Mouse (Mus musculus): ENCODE results near the gene Larp4.

Larp4 gene

DNA sequence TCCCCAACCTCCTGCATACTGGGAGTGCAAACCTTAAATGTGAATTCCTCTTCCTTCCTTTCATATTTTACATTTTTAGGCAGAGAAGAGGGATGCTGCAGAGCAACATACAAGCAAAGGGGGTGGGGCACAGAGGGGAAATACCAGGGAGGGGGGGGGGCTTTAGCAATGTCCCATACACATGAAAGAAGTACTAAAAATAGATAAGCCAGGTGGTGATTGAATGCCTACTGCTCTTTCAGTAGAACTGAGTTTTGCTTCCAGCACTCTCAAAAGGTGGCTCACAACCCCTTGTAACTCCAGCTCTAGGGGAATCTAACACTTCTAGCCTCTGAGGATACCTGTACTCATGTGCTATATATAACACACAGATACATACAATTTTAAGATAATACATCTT, 36.3 kb downstream of the Larp4 start:
- DNase-seq: no peak

GRCm38 (mm10) chr15:100018280-100018899, 48.5 kb downstream of the Larp4 start:
- no peak for DNase-seq

- no peak for DNase-seq
Measured at GRCm38 (mm10) chr15:100021175-100021574, 51.3 kb downstream of the Larp4 start.

DNA sequence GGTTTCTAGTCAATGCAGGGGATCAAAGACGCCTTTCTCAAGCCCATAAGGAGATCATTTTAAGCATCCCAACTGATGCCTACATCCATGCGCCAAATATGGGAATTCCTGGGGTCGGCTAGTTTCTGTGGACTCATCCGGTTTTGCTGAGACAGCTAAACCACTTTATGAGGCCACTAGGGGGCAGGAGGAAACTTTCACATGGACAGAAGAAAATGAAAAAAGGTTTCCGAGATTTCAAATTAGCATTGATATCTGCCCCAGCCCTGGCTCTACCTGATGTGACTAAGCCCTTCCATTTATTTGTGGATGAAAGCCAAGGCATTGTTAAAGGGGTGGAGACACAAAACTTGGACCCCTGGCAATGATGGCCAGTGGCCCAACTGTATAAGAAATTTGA, 53.1 kb downstream of the Larp4 start:
- DNase-seq: peak; percentile 74 to 77

GRCm38 (mm10) chr15:100025076-100025834, 55.4 kb downstream of the Larp4 start:
- DNase-seq: no peak

- no peak for DNase-seq
Measured at GRCm38 (mm10) chr15:100028133-100028532, 58.3 kb downstream of the Larp4 start.

DNA sequence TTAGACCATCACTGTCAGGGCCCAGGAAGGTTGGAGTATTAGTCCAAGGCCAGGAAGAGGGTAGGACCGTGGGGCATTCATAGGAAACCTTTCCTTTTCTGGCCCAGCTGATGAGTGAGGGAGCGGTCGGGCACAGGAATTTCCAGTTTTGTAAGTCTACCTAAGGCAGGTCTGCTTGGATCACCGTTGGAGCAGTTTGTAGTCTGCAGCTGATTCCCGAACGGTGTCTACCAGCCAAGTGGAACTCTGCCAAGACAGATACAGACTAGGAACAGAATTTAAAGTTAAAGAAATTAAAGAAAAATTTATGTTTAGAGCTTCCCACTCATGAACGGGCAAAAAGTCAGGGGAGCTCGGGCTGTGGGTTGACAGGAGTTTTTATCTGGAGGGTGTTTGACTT, 59.6 kb downstream of the Larp4 start:
- no peak for DNase-seq

GRCm38 (mm10) chr15:100029900-100030299, 60.0 kb downstream of the Larp4 start:
- no peak for DNase-seq

GRCm38 (mm10) chr15:100032546-100032945, 62.7 kb downstream of the Larp4 start:
- no peak for DNase-seq

DNA sequence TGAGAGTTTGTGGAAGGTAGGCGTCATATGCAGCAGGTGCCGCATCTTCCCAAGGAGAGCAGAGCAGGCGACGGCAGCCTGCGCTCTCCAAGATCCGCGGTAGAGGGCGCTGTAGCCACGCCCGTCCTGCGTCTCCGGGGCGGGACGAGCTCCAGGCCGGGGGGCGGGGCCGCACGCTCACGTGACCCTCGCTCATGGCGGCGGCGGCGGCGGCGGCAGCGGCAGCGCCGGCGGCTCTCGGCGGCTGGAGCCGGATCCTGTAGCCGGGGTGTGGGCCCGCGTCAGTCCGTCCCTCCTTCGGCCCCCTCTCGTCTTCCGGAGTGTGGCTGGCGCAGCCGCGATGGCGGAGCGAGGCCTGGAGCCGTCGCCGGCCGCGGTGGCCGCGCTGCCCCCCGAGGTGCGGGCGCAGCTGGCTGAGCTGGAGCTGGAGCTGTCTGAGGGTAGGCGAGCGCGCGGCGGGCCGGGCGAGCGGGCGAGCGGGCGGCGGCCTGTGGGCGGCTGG, 68.7 kb downstream of the Larp4 start, which contains the start of gene Dip2b:
Dip2b (plus strand) TSS at position 195 of the 502 bp plus-strand sequence.
- DNase-seq: peak; percentile 100

- peak; percentile 65 to 68 for DNase-seq
Measured at GRCm38 (mm10) chr15:100039001-100039701, 69.3 kb downstream of the Larp4 start.

- peak; percentile 44 to 57 for DNase-seq
Measured at GRCm38 (mm10) chr15:100040541-100041266, 70.8 kb downstream of the Larp4 start.

GRCm38 (mm10) chr15:100041267-100042047, 71.6 kb downstream of the Larp4 start:
- peak in 1 of 2 experiments; percentile 41 for DNase-seq

GRCm38 (mm10) chr15:100042048-100042400, 72.2 kb downstream of the Larp4 start:
- DNase-seq: peak in 1 of 2 experiments; percentile 24

- DNase-seq: peak; percentile 37 to 39
Measured at GRCm38 (mm10) chr15:100045576-100045975, 75.7 kb downstream of the Larp4 start.

- no peak for DNase-seq
Measured at GRCm38 (mm10) chr15:100049496-100050087, 79.7 kb downstream of the Larp4 start.

- DNase-seq: no peak
Measured at GRCm38 (mm10) chr15:100050940-100051339, 81.1 kb downstream of the Larp4 start.

DNA sequence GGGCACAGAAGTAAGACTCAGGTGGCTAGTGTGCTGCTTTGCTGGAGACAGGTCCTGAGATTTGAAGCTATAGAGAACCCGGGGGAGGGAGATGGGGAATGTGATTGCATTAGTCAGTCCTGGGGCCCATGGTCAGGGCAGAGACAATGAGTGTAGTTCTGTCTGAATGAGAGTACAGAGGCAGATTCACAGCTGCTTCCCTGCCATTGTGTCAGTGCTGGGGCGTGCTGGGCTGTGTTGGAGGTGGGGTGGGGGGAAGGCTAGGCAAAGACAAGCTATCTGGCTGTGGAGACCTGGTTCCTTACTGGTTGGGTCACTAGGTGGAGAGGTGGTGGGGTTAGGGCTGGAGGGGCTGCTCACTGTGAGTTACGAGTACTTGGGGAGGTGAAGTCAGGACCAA, 82.9 kb downstream of the Larp4 start:
- no peak for DNase-seq

- DNase-seq: no peak
Measured at GRCm38 (mm10) chr15:100056397-100056908, 86.6 kb downstream of the Larp4 start.

DNA sequence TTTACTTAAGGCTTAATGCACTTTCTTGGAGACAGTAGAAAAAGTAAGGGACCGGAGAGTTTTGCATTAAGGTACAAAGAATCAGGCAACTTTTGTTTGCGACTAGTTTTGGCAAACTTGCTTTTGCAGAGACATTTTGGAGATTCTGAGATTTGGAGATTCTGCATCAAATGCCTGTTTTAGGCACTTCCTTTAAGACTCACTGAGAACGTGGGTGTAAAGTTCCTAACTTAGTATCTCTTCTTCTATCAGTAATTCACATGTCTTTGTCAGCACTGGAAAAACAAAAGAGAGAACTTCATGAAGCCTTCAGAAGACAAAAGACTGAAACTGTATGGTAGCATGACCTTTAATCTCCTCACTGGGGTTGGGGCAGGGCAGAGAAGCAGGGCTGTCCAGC, 87.8 kb downstream of the Larp4 start:
- no peak for DNase-seq

DNA sequence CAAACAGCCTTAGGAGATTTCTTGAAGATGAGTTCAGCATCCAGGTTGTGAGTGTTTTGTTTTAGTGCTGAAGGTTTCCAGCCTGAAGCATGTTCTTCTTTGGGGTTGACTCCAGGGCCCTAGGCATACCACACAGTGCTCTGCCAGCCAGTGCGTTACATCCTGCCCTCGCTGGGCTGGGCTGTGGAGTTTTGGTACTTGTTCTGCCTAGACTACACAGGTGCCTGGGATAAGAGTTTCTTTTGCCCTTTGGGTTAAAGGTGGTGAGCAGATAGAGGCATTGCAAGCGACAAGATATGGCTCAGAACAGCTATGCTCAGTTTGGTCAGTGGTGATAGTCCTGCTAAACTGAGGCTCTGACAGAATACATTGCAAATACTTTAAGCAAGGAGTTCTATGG, 88.3 kb downstream of the Larp4 start:
- no peak for DNase-seq

Measured in cerebellum, postnatal 14 days (tissue).